In genomic region chr3:52351901-52352300, GRCm38 (mm10) we compare ENCODE assay signal across 27 mouse cellular contexts.
"Had no signal": no experiment of that assay in that cellular context is flagged by ENCODE, and none has a peak within 500 bp of the region (broad histone marks: within the 10 kb centered on the region; RNA-seq: fewer than 3 reads in every experiment).

No protein-coding gene starts in this region.

- H3K4me2 ChIP-seq: embryonic facial prominence, embryonic 12.5 days; embryonic facial prominence, embryonic 13.5 days; embryonic facial prominence, embryonic 15.5 days; forebrain, embryonic 12.5 days; forebrain, embryonic 13.5 days; forebrain, embryonic 15.5 days had no signal

- H3K4me1 ChIP-seq: embryonic facial prominence, embryonic 10.5 days; embryonic facial prominence, embryonic 12.5 days; forebrain, embryonic 12.5 days; forebrain, embryonic 13.5 days; forebrain, embryonic 15.5 days had no signal

- ATAC-seq: forebrain, embryonic 13.5 days; forebrain, embryonic 14.5 days; forebrain, embryonic 15.5 days; forebrain, embryonic 16.5 days; forebrain, postnatal 0 days had no signal

- DNase-seq: cerebellum, adult 2 months; cerebellum, adult 8-10 months; cerebellum, adult 9-10 months; cerebellum, adult 9-11 months; cerebellum, postnatal 10 days; cerebellum, postnatal 14 days; cerebellum, postnatal 25 days; cerebellum, postnatal 36 days; embryo, embryonic 11 days; forebrain, postnatal 0 days; gastrocnemius, adult 2 months; gastrocnemius, postnatal 10 days; gastrocnemius, postnatal 14 days; gastrocnemius, postnatal 25 days; gastrocnemius, postnatal 36 days; heart, adult 2 months had no signal

- H3K4me3 ChIP-seq: embryonic facial prominence, embryonic 10.5 days; embryonic facial prominence, embryonic 12.5 days; embryonic facial prominence, embryonic 13.5 days; embryonic facial prominence, embryonic 15.5 days; erythroblast, embryonic 14.5 days; forebrain, embryonic 10.5 days; forebrain, embryonic 12.5 days; forebrain, embryonic 13.5 days; forebrain, embryonic 15.5 days; gastrocnemius, adult 2 months; heart, adult 2 months had no signal

- H3K27me3 ChIP-seq: embryonic facial prominence, embryonic 12.5 days; embryonic facial prominence, embryonic 13.5 days; embryonic facial prominence, embryonic 15.5 days; forebrain, embryonic 12.5 days; forebrain, embryonic 13.5 days; forebrain, embryonic 15.5 days had no signal

- H3K9me3 ChIP-seq: embryonic facial prominence, embryonic 10.5 days; embryonic facial prominence, embryonic 12.5 days; embryonic facial prominence, embryonic 13.5 days; embryonic facial prominence, embryonic 15.5 days; forebrain, embryonic 10.5 days; forebrain, embryonic 12.5 days; forebrain, embryonic 13.5 days; forebrain, embryonic 15.5 days had no signal

- H3K36me3 ChIP-seq: embryonic facial prominence, embryonic 10.5 days; embryonic facial prominence, embryonic 12.5 days; embryonic facial prominence, embryonic 13.5 days; embryonic facial prominence, embryonic 15.5 days; forebrain, embryonic 10.5 days; forebrain, embryonic 12.5 days; forebrain, embryonic 15.5 days had no signal

- H3K27ac ChIP-seq: embryonic facial prominence, embryonic 10.5 days; embryonic facial prominence, embryonic 12.5 days; embryonic facial prominence, embryonic 13.5 days; embryonic facial prominence, embryonic 15.5 days; forebrain, embryonic 10.5 days; forebrain, embryonic 12.5 days; forebrain, embryonic 13.5 days; forebrain, embryonic 15.5 days; gastrocnemius, adult 2 months; heart, adult 2 months had no signal

- H3K9ac ChIP-seq: embryonic facial prominence, embryonic 12.5 days; embryonic facial prominence, embryonic 13.5 days; embryonic facial prominence, embryonic 15.5 days; forebrain, embryonic 12.5 days; forebrain, embryonic 13.5 days; forebrain, embryonic 15.5 days; forebrain, postnatal 0 days had no signal
